9 mouse cellular contexts compared by ENCODE assay signal in the genomic region with DNA sequence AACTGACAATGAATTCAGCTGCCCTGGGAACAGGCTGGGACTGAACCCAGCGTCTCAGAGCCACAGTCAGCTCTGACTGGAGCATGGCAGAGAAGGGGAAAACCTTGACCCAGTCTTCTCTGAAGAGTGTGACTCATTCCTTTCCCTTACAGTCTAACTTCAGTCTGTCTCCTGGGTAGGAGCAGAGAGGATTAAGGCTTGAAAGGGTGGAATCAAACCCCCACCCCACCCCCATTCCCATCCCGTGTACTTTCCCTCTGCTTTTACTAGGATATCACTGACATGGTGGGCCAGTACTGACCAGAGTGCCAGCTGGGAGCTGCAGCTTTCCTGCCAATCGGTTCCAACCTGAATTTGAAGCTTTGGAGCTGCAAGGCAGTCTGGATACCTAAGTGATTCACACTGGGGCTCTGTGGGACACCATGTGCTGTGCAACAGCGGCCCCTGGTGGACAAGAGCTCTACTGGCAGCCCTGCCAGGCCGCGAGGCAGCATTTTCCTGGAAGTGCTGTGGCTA.
DNase-seq lines count a peak whose midpoint lies in the region; ATAC-seq and TF ChIP-seq lines count a peak whose summit lies in the region.
"Had no signal": no experiment of that assay in that cellular context is flagged by ENCODE, and none has a peak within 500 bp of the region (broad histone marks: within the 10 kb centered on the region; RNA-seq: fewer than 3 reads in every experiment).

No protein-coding gene starts in this region.

- peaks cover 35% of the 10 kb centered on the region for H3K4me1 ChIP-seq in E14TG2a.4 (replicated peaks; ENCODE audit: low read depth, low read length)
- H3K4me1 ChIP-seq in forebrain, embryonic 13.5 days: no peaks in the 10 kb centered on the region
- H3K4me1 ChIP-seq in liver, embryonic 16.5 days (ENCODE audit: control insufficient read depth, low read depth, low read length): no peaks in the 10 kb centered on the region
- peaks cover 4% of the 10 kb centered on the region; the same call in 1 of the 2 replicates for H3K4me1 ChIP-seq in neural tube, embryonic 15.5 days

- peak; percentile 94 for TF ChIP-seq CTCF in E14TG2a.4 (conservative IDR thresholded peaks at IDR 0.05; ENCODE audit: low read length)

- no peak overlapping the region for H3K9ac ChIP-seq in forebrain, embryonic 13.5 days
- H3K9ac ChIP-seq in liver, embryonic 16.5 days (ENCODE audit: low read depth, low read length): no peak overlapping the region
- H3K9ac ChIP-seq in neural tube, embryonic 15.5 days (replicated peaks): no peak overlapping the region

- 0 out of 2 replicates have a peak overlapping the region, but pooled peaks have one; percentile 17 for H3K4me3 ChIP-seq in E14TG2a.4 (replicated peaks; ENCODE audit: low read length)
- no peak overlapping the region for H3K4me3 ChIP-seq in forebrain, embryonic 13.5 days
- H3K4me3 ChIP-seq in liver, embryonic 16.5 days (ENCODE audit: low read depth, low read length): no peak overlapping the region
- no peak overlapping the region for H3K4me3 ChIP-seq in neural tube, embryonic 15.5 days (replicated peaks)

- H3K36me3 ChIP-seq in E14TG2a.4 (ENCODE audit: insufficient read depth, low read length): no peaks in the 10 kb centered on the region
- H3K36me3 ChIP-seq in forebrain, embryonic 13.5 days (ENCODE audit: poor library complexity, severe bottlenecking): no peaks in the 10 kb centered on the region
- no peaks in the 10 kb centered on the region for H3K36me3 ChIP-seq in liver, embryonic 16.5 days (ENCODE audit: control insufficient read depth, insufficient read depth)
- H3K36me3 ChIP-seq in neural tube, embryonic 15.5 days: no peaks in the 10 kb centered on the region

- ATAC-seq in forebrain, embryonic 13.5 days: peak; percentile 97
- peak; percentile 39; the same call in 1 of the 2 replicates for ATAC-seq in liver, embryonic 16.5 days (ENCODE audit: low read depth)
- ATAC-seq in neural tube, embryonic 15.5 days (ENCODE audit: low FRiP score): peak; percentile 93

- H3K9me3 ChIP-seq in E14TG2a.4 (ENCODE audit: low read length): no peaks in the 10 kb centered on the region
- no peaks in the 10 kb centered on the region for H3K9me3 ChIP-seq in forebrain, embryonic 13.5 days (replicated peaks)
- no peaks in the 10 kb centered on the region for H3K9me3 ChIP-seq in liver, embryonic 16.5 days (replicated peaks; ENCODE audit: control insufficient read depth, low read length)
- no peaks in the 10 kb centered on the region for H3K9me3 ChIP-seq in neural tube, embryonic 15.5 days (replicated peaks)

- 7% methylated on average over 6 of the region's 6 CpGs for WGBS in forebrain, embryonic 13.5 days
- 17% methylated on average over 6 of the region's 6 CpGs for WGBS in large intestine, adult 2 months
- 16% methylated on average over 6 of the region's 6 CpGs for WGBS in liver, embryonic 16.5 days (ENCODE audit: insufficient replicate concordance)
- WGBS in neural tube, embryonic 15.5 days: 11% methylated on average over 6 of the region's 6 CpGs

- intact Hi-C loops in heart, postnatal 14 days (cut with DNase I): loop anchor here (2.0 to 10.0 kb wide), 5 partner anchors 85 to 543 kb away; partner anchors contain the start of gene Psma1

- peak; percentile 47 for DNase-seq in c-Kit-positive CD71-positive TER-119-positive erythroid progenitor cells, embryonic 14.5 days (ENCODE audit: low spot score)
- peak; percentile 85 to 92 for DNase-seq in heart, postnatal 14 days
- peak; percentile 37 for DNase-seq in large intestine, adult 2 months (ENCODE audit: low read depth, low spot score)
- DNase-seq in testis, postnatal 10 days (ENCODE audit: low spot score): peak; percentile 91

- peaks cover 38% of the 10 kb centered on the region for H3K27me3 ChIP-seq in E14TG2a.4 (ENCODE audit: insufficient read depth, low read length)
- peaks cover 6% of the 10 kb centered on the region; the same call in 1 of the 2 replicates for H3K27me3 ChIP-seq in forebrain, embryonic 13.5 days
- no peaks in the 10 kb centered on the region for H3K27me3 ChIP-seq in liver, embryonic 16.5 days (ENCODE audit: control insufficient read depth, insufficient read depth, low read depth, low read length)
- no peaks in the 10 kb centered on the region for H3K27me3 ChIP-seq in neural tube, embryonic 15.5 days (replicated peaks)

- H3K27ac ChIP-seq in forebrain, embryonic 13.5 days: no peak overlapping the region
- no peak overlapping the region for H3K27ac ChIP-seq in liver, embryonic 16.5 days (ENCODE audit: low read length)
- H3K27ac ChIP-seq in neural tube, embryonic 15.5 days (replicated peaks): no peak overlapping the region
- H3K27ac ChIP-seq: macrophage had no signal

- no peak overlapping the region for H3K4me2 ChIP-seq in forebrain, embryonic 13.5 days
- no peak overlapping the region for H3K4me2 ChIP-seq in liver, embryonic 16.5 days (ENCODE audit: low read depth, low read length)
- no peak overlapping the region for H3K4me2 ChIP-seq in neural tube, embryonic 15.5 days

Comparison
In these comparisons a context has a peak if more than half of its experiments do, and no peak if none do; other contexts are left out.
1. DNase-seq: peak in every context shown above with its lines; median percentile 91 in testis, postnatal 10 days; 88 in heart, postnatal 14 days; 47 in c-Kit-positive CD71-positive TER-119-positive erythroid progenitor cells, embryonic 14.5 days; 37 in large intestine, adult 2 months.
2. ATAC-seq: peak in every context shown above with its lines; median percentile 97 in forebrain, embryonic 13.5 days; 93 in neural tube, embryonic 15.5 days; 39 in liver, embryonic 16.5 days.